Mouse (Mus musculus) urinary bladder, postnatal 36 days (tissue): Measurements from ENCODE around the gene Supt7l.
A peak's percentile ranks its signal among the peaks of the same experiment; 100 is the strongest.
"Not testable (repeated sequence)": the region's sequence is repeated elsewhere in the genome, so short reads cannot be mapped to it uniquely, and the experiment has no call there.

Source experiments
- DNase-seq, 2 experiments: peaks; one replicate each; pipeline ENCODE4 v3.0.0; 2022; ENCODE audit warnings: low spot score in 2 of 2, mixed read lengths in 1 of 2

Gene Supt7l

GRCm38 (mm10) chr5:31527707-31528106 is at the start of gene Supt7l:
Gene Supt7l, minus strand, starts transcription at chr5:31527807.
- DNase-seq, result not testable (repeated sequence)

GRCm38 (mm10) chr5:31576539-31576975 is 49.0 kb upstream of the Supt7l start:
- peak in 1 of 2 experiments; percentile 48 for DNase-seq

GRCm38 (mm10) chr5:31573722-31574121 is 46.1 kb upstream of the Supt7l start:
- DNase-seq, result no peak

DNA sequence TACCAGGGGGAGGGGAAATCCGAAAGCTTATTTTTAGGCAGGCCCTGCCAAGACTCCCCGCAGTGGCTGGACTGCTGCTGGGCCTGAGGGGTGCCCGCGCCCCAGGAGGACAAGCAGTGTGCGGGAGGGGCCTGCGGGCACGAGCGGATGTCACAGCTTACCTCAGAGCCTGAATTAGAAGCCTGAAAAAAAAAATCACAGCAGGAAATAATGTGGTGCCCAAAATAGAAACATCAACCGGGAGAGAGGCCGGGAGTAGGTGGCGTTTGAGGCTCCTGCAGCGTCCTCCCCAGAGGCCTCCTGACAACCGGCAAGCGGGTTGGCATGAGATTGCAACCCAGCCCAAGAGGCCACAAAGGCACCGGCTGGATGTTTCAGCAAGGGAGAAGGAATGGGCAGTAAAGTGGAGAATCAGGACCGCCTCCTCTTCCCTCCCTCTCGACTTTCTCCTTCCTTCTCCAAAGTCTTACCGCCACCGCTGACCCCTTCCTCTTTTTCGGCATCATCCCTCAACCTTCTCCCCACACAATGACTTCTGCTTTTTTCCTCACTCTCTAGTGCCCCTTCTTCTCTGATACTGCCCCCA is 43.5 kb upstream of the Supt7l start:
- peak in 1 of 2 experiments; percentile 33 for DNase-seq

GRCm38 (mm10) chr5:31567951-31568657 is 40.5 kb upstream of the Supt7l start:
- DNase-seq, result no peak

DNA sequence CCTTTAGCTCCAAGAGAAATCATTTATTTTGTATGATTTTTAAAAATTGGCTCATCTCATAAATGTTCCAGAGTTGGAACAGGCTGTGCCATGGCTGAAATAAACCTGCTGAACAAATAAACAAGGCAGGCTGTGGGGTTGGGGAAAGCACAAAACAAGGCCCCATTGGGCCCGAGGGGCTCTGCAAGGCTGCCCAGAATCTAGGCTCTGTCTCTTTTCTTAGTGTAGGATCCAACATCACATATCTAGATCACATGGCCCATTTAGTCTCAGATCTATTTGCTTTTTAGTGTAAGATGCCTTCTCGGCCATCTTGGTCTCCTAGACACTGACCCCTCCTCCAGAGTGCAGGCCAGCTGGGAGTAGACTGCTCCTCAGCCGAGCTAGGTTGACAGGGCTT is 38.9 kb upstream of the Supt7l start:
- DNase-seq, result no peak

DNA sequence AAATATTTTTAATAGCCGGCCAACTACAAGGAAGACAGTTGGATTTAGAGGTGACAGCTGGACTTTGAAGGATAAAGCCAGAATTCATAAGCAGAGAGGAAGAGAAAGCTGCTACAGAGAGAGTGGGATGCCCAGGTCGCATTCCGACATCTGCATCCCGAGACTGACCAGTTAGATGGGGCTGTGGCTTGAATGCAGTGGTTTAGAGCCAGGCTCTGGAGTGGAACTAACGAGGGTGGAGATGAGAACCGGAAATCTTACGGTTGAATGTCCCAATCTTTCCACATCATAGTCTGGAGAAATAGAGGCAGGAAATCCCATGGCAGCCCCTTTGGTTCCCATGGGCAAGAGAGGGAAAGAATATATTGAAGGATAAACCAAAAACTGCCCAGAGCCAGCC is 38.4 kb upstream of the Supt7l start:
- no peak for DNase-seq

DNA sequence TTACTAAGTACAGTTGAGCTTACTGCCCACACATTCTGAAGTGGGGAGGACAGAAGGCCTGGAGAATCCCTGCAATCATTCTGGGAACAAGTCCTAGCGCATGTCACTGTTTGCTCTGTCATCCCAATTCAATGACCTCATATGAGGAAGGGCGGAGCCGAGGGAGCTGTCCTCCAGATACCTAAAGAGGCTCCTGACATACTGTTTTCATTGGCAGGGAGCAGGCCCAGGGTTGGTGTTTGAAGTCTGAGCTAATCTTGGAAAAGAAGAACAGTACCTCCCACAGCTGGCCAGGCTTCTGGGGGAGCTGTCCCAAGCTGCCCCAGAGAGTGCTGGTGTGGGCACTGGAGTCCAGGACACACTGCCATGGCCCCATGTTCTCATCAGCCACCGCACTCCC is 37.4 kb upstream of the Supt7l start:
- peak; percentile 30 to 44 for DNase-seq

GRCm38 (mm10) chr5:31563905-31564304 is 36.3 kb upstream of the Supt7l start:
- DNase-seq, result no peak

- peak; percentile 48 to 75 for DNase-seq
Measured at GRCm38 (mm10) chr5:31563496-31563895, 35.9 kb upstream of the Supt7l start.

GRCm38 (mm10) chr5:31562036-31562666 is 34.5 kb upstream of the Supt7l start:
- DNase-seq, result no peak

GRCm38 (mm10) chr5:31560352-31560751 is 32.7 kb upstream of the Supt7l start:
- DNase-seq, result no peak

- DNase-seq, result no peak
Measured at GRCm38 (mm10) chr5:31559401-31559800, 31.8 kb upstream of the Supt7l start.

DNA sequence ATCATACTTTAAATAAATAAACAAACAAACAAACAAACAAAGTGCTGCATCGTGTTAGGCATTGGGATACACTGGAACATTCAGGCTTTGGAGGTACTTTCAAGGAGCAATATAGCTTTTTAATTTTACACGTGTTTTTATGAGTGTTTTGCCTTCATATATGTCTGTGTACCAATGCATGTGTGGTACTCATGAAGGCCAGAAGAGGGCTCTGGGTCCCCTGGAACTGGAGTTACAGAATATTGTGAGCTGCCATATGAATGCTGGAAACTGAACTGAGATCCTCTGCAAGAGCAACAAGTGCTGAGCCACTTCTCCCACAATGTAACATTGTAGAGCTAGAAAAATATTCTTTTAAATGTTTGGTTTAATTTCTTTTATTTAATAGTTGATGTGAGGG is 7.6 kb upstream of the Supt7l start:
- DNase-seq, result no peak

DNA sequence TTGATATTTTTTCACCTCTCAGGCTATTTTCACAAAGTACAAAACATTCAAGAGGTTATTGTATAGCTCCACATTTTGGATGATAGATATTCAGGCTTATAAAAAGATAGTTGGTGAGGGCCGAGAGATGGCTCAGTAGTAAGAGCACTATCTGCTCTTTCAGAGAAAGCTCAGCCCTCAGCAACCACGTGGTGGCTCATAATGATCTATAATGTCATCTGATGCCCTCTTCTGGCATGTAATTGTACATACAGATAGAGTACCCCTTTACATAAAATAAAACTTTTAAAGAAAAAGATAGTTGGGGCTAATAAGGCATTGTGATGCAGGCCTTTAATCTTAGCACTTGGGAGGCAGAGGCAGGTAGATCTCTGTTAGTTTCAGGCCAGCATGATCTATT is 953 bp upstream of the Supt7l start:
- no peak for DNase-seq

DNA sequence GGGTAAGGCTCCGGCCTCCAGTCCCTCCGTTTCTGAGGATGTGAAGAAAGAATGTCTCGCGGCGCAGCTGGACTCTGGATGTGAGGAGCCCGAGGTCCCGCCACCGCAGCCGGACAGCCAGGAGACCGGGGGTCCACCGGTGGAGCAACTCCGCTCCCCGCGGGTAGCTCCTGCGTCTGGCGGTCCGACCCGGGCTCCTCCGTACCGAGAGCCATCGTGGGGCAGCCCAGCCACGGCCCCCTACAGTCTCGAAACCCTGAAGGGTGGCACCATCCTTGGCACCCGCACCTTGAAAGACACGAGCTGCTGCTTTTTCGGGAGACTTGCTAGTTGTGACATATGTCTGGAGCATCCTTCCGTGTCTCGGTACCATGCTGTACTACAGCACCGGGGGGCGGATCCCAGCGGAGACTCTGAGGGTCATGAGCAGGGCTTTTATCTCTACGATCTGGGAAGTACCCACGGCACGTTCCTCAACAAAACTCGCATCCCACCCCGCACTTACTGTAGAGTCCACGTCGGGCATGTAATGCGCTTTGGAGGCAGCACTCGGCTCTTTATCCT is 408 bp downstream of the Supt7l start:
- no peak for DNase-seq

- DNase-seq, result peak; percentile 69 to 73
Measured at GRCm38 (mm10) chr5:31526354-31527116, 1.1 kb downstream of the Supt7l start, which contains the start of gene Slc4a1ap. Gene Slc4a1ap, plus strand, starts transcription at chr5:31526995.

- DNase-seq, result no peak
Measured at GRCm38 (mm10) chr5:31520556-31520955, 7.1 kb downstream of the Supt7l start.

DNA sequence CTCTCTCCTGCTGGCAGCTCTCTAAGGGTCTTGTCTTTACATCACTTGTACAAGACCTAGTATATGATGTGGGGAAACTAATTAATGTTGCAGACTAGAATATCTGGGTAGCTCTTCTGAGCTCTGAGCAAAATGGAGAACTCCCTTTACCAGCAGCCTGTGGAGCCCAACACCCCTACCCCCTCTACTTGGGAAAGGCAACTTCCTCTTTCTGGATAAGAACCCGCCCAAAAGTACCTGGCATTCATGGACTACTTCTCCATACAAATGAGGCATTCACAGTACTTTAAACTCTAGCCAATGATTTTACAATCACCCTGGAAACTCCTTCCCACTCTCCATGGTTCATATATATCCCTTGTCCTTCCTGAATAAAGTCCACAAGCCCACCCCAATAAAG is 15.1 kb downstream of the Supt7l start:
- DNase-seq, result no peak

- no peak for DNase-seq
Measured at GRCm38 (mm10) chr5:31504843-31505242, 22.8 kb downstream of the Supt7l start.

- peak; percentile 80 to 89 for DNase-seq
Measured at GRCm38 (mm10) chr5:31494513-31495297, 32.9 kb downstream of the Supt7l start, which contains the start of gene Gpn1. Gene Gpn1, plus strand, starts transcription at chr5:31494741.
